Mouse (Mus musculus): ENCODE data around the gene Gm32802.
"Not testable (repeated sequence)": the region's sequence is repeated elsewhere in the genome, so short reads cannot be mapped to it uniquely, and the experiment has no call there.

The Gm32802 gene

DNA sequence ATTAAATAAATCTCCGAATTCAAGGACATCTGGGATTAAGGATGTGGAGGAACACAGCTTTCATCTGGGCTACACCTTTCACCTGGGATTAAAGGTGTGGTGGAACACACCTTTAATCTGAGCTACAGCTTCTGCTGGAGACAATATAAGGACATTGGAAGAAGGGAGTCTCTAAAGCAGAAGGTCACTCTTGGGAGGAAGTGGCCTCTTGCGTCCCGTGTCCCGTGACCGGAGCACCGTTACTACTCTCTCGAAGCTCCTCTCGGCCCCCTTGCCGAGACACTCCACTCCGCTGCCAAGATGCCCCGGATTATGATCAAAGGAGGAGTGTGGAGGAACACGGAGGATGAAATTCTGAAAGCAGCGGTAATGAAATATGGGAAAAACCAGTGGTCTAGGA lies at the start of gene Gm32802:
Gm32802 (plus strand) TSS at position 301 of the 400 bp plus-strand sequence.
- CTCF ChIA-PET: not testable (repeated sequence)

DNA sequence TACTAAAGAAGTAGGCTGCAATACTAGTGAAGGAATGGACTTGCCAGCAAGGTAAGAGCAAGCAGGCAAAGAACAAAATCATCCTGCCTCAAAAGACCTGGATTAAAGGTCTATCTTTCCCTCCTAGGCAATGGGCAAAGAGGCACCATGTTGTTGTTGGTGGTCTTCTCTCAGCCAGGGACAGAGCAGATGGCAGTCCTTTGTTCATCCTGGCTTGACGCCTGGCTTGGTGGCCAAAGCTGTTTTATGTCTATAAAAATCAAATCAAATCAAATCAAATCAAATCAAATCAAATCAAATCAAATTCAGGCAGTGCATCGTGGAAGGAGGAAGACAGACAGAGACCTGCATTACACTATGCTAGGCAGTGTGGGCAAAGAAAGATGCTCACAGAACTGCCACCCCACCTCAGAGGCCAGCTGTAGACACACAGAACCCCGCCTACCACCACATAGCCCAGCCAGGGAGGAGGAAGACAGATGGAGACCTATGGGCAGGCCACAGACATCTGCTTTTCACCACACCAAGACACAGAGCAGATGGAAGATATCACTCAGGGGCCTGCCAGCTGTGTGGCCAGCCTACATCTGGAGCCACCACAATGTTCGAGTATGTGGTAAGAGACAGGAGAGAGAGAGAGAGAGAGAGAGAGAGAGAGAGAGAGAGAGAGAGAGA lies 42.6 kb upstream of the Gm32802 start:
- CTCF ChIA-PET: not testable (repeated sequence)

DNA sequence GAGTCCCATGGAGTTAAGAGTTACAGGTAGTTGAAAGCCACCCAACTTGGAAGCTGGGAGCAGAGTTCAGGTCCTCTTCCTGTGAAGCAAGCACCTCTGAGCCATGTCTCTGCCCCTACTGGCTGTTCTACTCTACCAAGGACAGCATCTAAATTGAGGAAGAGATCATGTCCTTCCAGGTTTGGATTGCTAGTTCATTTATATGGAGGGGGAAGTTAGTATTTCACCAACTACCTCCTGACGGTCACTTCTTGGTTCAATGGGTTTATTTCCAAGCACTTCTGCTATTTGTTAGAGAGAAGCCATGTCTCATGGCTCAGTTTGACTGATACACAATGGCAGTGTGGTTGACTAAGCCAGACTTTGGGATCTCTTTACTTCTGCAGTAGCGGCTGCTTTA lies 30.9 kb upstream of the Gm32802 start:
- CTCF ChIA-PET: not testable (repeated sequence)

DNA sequence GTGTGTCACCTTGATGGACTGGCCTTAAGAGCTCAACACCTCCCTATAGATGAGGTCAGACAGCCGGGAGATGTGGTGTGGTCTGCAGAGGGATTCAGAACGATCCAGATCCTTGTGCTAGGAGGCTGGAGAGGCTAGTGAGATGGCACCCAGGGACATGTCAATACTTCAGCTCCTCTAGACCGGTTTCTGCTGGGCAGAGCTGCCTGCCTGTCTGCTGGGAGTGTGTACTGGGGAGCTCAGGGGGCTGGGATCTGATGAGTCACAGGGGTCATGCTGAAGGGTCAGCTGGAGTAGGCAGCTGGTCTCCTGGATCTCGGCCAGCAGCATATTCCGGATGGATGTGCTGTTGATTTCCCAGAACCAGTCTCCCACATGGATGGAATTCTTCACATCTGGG lies 25.9 kb upstream of the Gm32802 start:
- CTCF ChIA-PET: not testable (repeated sequence)

DNA sequence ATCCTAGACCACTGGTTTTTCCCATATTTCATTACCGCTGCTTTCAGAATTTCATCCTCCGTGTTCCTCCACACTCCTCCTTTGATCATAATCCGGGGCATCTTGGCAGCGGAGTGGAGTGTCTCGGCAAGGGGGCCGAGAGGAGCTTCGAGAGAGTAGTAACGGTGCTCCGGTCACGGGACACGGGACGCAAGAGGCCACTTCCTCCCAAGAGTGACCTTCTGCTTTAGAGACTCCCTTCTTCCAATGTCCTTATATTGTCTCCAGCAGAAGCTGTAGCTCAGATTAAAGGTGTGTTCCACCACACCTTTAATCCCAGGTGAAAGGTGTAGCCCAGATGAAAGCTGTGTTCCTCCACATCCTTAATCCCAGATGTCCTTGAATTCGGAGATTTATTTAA lies 17.8 kb upstream of the Gm32802 start, which contains the start of gene Gm32717:
Gm32717 (minus strand) TSS at position 101 of the 400 bp plus-strand sequence.
- CTCF ChIA-PET: not testable (repeated sequence)

DNA sequence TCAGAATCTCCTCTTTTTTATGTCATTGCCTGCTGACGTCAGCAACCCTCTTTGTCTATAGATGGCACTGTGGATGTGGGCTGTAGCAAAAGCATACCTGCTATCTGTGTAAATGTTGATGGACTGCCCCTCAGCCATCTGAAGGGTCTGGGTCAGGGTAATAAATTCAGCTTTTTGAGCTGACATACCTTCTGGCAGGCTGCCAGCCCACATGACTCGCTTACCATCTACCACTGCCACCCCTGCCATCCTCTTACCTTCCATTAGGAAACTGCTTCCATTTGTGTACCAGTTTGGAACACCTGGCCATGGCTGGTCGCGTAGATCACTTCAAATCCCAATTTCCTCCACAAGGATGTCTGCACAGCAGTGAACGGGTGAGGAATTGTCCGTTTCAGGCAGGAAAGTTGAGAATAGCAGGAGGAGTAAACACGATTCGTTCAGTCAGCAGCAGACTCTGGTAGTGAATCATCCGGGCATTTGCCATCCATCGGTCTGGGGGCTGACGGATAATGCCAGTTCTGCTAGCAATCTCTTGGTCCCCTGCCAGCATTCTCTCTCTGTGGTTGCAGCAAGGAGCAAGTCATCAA lies 9.4 kb upstream of the Gm32802 start:
- CTCF ChIA-PET: interaction anchor here (0.6 kb wide), 1 partner anchor 1019 kb away, joined by 3 read pairs; no protein-coding TSS in a partner anchor

DNA sequence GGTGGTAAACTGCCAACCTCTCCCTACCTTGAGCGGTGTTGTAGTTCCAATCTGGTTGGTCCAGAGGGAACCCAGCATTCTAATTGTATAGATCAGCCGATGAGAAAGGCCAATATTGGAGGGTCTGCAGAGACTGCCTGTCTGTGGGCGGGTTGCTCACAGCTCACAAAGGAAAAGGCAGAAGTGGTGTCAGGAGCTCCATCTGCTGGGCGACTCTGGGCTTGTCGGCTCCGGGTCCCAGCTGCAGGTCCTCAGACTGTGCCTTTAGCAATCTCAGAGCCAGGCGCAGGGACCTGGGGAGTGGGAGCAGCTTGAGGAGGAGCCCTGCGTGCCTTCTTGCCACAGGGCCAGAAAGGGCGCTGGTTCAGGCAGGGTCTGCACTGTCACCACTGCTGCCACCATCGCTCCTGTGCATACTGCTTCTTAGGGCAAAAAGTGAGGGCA lies 7.6 kb upstream of the Gm32802 start:
- CTCF ChIA-PET: no interaction called here

DNA sequence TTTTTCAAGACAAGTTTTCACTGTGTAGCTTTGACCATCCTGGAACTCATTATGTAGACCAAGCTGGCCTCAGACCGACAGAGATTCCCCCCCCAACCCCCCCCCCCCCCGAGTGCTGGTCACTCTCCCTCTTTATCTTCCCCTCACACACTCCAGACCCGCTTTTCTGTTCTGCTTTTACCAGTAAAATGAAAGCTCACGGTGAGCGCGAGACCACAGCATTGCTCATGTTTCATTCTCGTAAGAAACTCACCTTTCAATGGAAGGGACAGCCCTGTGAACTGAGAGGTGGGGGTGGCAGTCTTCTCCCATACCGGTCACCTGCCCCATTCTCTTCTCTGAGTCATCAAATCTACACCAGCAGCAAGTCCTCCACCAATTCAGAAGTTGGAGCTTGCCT lies 10.3 kb downstream of the Gm32802 start:
- CTCF ChIA-PET: not testable (repeated sequence)

DNA sequence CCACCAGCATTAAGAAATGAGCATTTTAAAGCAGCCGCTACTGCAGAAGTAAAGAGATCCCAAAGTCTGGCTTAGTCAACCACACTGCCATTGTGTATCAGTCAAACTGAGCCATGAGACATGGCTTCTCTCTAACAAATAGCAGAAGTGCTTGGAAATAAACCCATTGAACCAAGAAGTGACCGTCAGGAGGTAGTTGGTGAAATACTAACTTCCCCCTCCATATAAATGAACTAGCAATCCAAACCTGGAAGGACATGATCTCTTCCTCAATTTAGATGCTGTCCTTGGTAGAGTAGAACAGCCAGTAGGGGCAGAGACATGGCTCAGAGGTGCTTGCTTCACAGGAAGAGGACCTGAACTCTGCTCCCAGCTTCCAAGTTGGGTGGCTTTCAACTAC lies 12.9 kb downstream of the Gm32802 start:
- CTCF ChIA-PET: not testable (repeated sequence)

DNA sequence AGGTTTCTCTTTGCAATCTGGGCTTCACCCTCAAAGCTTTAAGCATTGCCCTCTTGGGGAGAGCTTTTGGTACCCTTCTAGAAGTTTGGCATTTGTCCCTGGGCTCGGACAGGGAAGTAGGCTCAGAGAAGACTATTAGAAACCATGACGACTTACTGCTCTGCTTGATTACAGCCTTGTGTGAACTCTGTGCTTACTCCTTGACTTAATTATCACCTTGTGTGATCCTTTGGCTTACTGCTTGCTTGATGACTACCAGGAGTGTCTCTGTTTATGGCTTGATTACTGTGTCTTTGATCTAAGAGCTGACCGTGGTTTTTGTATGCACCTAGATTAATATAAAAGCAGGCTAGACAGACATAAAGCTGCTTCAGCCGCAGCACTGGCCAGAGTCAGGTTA lies 19.6 kb downstream of the Gm32802 start:
- CTCF ChIA-PET: not testable (repeated sequence)

DNA sequence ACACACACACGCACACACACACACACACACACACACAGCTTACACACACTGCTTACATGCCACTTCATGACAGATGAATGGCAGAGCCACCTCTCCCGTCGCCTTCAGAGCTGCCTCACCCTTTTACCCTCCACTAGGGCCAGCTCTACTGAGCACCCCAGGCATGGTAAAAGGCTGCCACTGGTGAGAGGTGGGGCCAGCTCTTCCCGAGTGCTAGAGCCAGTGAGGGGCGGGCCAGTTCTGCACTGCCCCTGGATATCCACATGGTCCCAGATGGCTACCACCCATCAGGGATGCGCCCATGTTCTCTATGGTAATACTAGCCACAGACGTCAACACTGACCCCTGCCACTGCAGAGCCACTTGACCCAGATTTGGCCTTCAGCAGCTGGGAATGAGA lies 24.1 kb downstream of the Gm32802 start:
- CTCF ChIA-PET: not testable (repeated sequence)

DNA sequence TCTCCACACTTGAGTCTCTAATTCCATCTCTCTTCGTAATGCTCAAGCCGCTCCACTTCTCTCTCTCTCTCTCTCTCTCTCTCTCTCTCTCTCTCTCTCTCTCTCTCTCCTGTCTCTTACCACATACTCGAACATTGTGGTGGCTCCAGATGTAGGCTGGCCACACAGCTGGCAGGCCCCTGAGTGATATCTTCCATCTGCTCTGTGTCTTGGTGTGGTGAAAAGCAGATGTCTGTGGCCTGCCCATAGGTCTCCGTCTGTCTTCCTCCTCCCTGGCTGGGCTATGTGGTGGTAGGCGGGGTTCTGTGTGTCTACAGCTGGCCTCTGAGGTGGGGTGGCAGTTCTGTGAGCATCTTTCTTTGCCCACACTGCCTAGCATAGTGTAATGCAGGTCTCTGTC lies 24.5 kb downstream of the Gm32802 start:
- CTCF ChIA-PET: not testable (repeated sequence)

DNA sequence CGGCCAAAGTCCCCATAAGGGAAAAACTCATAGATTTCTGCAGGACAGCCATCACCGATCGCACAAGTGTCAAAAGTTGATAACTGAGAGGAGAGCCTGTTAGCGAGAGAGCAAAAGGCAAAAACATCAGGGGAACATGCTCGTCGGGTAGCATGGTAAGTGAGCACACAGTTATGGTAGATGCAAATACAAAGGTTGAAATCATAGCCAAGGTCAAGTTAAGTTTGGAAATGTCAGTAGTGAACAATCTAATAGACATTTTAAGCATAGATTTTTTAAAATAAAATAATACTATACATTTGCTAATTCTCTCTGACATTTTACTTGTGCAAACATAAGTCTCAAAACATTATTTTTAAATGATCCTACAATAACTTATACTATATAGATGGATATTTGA lies 36.5 kb downstream of the Gm32802 start, which contains the start of gene Iltifb:
Iltifb (minus strand) TSS at position 101 of the 400 bp plus-strand sequence.
- CTCF ChIA-PET: no interaction called here

DNA sequence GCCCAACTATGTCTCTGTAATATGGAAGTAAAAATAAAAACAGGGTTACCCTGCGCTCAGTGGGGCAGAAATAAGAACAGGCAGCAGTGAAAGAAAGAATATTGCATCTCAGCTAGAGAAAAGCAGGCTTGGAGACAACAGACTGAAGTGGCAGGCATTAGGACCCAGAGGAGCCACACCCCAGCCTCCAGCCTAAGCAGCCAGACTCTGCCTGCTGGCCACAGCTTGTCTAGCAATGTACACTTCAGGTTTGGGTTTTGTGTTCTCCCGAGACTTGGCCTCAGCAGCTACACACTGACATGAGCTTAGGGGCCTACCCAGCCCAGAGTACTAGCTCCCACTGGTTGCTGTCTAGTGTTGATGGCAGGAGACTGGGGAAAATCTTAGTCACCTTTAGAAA lies 43.6 kb downstream of the Gm32802 start:
- CTCF ChIA-PET: not testable (repeated sequence)
